Mouse (Mus musculus) embryo, embryonic 11 days (tissue): ENCODE data around the gene Gm10837.

ENCODE experiments used
- DNase-seq: peaks from one replicate; pipeline ENCODE4 v3.0.0-alpha.2; 2015

Gm10837 gene

GRCm38 (mm10) chr14:122535986-122536385 is 45.6 kb downstream of the Gm10837 start:
- no peak for DNase-seq
